Mouse (Mus musculus) limb, embryonic 15.5 days (tissue): ENCODE results near the gene Agbl4. TPM values are rescaled to one million over a fixed set of nuclear protein-coding genes. Genes with fewer than 3 reads are reported as not detected.

ENCODE experiments used
- ATAC-seq: fragments of 200-750 bp; cut with Nextera tagmentation; 2 replicates; pipeline ENCODE4 v1.8.0; 2017; ENCODE audit warnings: low read depth, moderate TSS enrichment; ENCODE audit not compliant: insufficient number of reproducible peaks, low FRiP score, low TSS enrichment
- H3K27ac ChIP-seq: fragments of 300-500 bp; sonication (generic); 2 replicates; pipeline ENCODE4 v1.5.1; 2015; ENCODE audit warnings: moderate library complexity, mild to moderate bottlenecking, inconsistent platforms
- H3K27me3 ChIP-seq: fragments of 300-500 bp; sonication (generic); 2 replicates; pipeline ENCODE4 v1.6.1; 2015; ENCODE audit warnings: inconsistent platforms
- H3K36me3 ChIP-seq: fragments of 300-500 bp; sonication (generic); 2 replicates; pipeline ENCODE4 v1.6.1; 2015; ENCODE audit warnings: inconsistent platforms
- H3K4me1 ChIP-seq: fragments of 300-500 bp; sonication (generic); 2 replicates; pipeline ENCODE4 v1.6.1; 2015; ENCODE audit warnings: inconsistent platforms
- H3K4me2 ChIP-seq: fragments of 300-500 bp; sonication (generic); 2 replicates; pipeline ENCODE4 v1.6.1; 2015; ENCODE audit warnings: mild to moderate bottlenecking, inconsistent platforms
- H3K4me3 ChIP-seq: fragments of 300-500 bp; sonication (generic); 2 replicates; pipeline ENCODE4 v1.5.1; 2015; ENCODE audit warnings: mild to moderate bottlenecking, inconsistent platforms
- H3K9ac ChIP-seq: fragments of 300-500 bp; sonication (generic); 2 replicates; pipeline ENCODE4 v1.6.1; 2015; ENCODE audit warnings: inconsistent platforms
- H3K9me3 ChIP-seq: fragments of 300-500 bp; sonication (generic); 2 replicates; pipeline ENCODE4 v1.6.1; 2016; ENCODE audit warnings: inconsistent platforms
- WGBS: fragments of 180-500 bp; shearing (Covaris S2); methylation state at CpG from one replicate; pipeline ENCODE4 v1.1.7; 2015; 5-methylcytosine and 5-hydroxymethylcytosine counted together
- polyA plus RNA-seq: library from polyadenylated mRNA; unstranded; fragments of >200 nt; fragmentation: Nextera tagmentation; extraction: Ambion mirVana; gene quantifications from 2 replicates; pipeline ENCODE4 v1.2.1, GENCODE M21; 2015

The Agbl4 gene
- polyA plus RNA-seq, 1 experiment from 2014 or later: 0.17 TPM

GRCm38 (mm10) chr4:111517063-111517792 lies 1119.8 kb downstream of the Agbl4 start:
- ATAC-seq: no peak
- 66% methylated on average over 4 of the region's 4 CpGs for WGBS
- Histone ChIP-seq H3K9me3 (no peaks in the 10 kb centered on the region), H3K4me3 (no peak overlapping the region), H3K27ac (no peak overlapping the region), H3K9ac (no peak overlapping the region), H3K4me2 (no peak overlapping the region), H3K4me1 (peaks cover 8% of the 10 kb centered on the region), H3K27me3 (no peaks in the 10 kb centered on the region), H3K36me3 (no peaks in the 10 kb centered on the region)

GRCm38 (mm10) chr4:111518191-111518590 lies 1120.7 kb downstream of the Agbl4 start:
- peaks cover 8% of the 10 kb centered on the region for H3K4me1 ChIP-seq
- 77% methylated on average over 4 of the region's 4 CpGs for WGBS
- no peak overlapping the region for H3K9ac ChIP-seq
- H3K9me3 ChIP-seq: no peaks in the 10 kb centered on the region
- no peak overlapping the region for H3K4me2 ChIP-seq
- H3K27ac ChIP-seq: no peak overlapping the region
- no peaks in the 10 kb centered on the region for H3K27me3 ChIP-seq
- H3K36me3 ChIP-seq: no peaks in the 10 kb centered on the region
- H3K4me3 ChIP-seq: no peak overlapping the region
- ATAC-seq: no peak

- Histone ChIP-seq H3K27ac (no peak overlapping the region), H3K4me1 (peaks cover 8% of the 10 kb centered on the region), H3K36me3 (no peaks in the 10 kb centered on the region), H3K27me3 (no peaks in the 10 kb centered on the region), H3K4me3 (no peak overlapping the region), H3K9me3 (no peaks in the 10 kb centered on the region), H3K4me2 (no peak overlapping the region), H3K9ac (no peak overlapping the region)
- 71% methylated on average over 3 of the region's 3 CpGs for WGBS
- ATAC-seq: no peak
Measured at GRCm38 (mm10) chr4:111519267-111519666, 1121.8 kb downstream of the Agbl4 start.

GRCm38 (mm10) chr4:111520006-111520405 lies 1122.5 kb downstream of the Agbl4 start:
- Histone ChIP-seq H3K4me1 (peaks cover 4% of the 10 kb centered on the region), H3K9me3 (no peaks in the 10 kb centered on the region), H3K36me3 (no peaks in the 10 kb centered on the region), H3K9ac (no peak overlapping the region), H3K27ac (no peak overlapping the region), H3K4me3 (no peak overlapping the region), H3K27me3 (no peaks in the 10 kb centered on the region), H3K4me2 (no peak overlapping the region)
- 79% methylated on average over 2 of the region's 2 CpGs for WGBS
- no peak for ATAC-seq

GRCm38 (mm10) chr4:111522974-111523373 lies 1125.5 kb downstream of the Agbl4 start:
- Histone ChIP-seq H3K4me2 (no peak overlapping the region), H3K9me3 (no peaks in the 10 kb centered on the region), H3K4me1 (no peaks in the 10 kb centered on the region), H3K9ac (no peak overlapping the region), H3K4me3 (no peak overlapping the region), H3K27me3 (no peaks in the 10 kb centered on the region), H3K36me3 (no peaks in the 10 kb centered on the region), H3K27ac (no peak overlapping the region)
- ATAC-seq: no peak
- 37% methylated on average over 2 of the region's 2 CpGs for WGBS

GRCm38 (mm10) chr4:111528961-111529360 lies 1131.5 kb downstream of the Agbl4 start:
- no peak overlapping the region for H3K4me2 ChIP-seq
- ATAC-seq: no peak
- H3K36me3 ChIP-seq: no peaks in the 10 kb centered on the region
- 82% methylated on average over 6 of the region's 6 CpGs for WGBS
- no peaks in the 10 kb centered on the region for H3K9me3 ChIP-seq
- H3K4me3 ChIP-seq: no peak overlapping the region
- no peaks in the 10 kb centered on the region for H3K4me1 ChIP-seq
- no peak overlapping the region for H3K27ac ChIP-seq
- no peaks in the 10 kb centered on the region for H3K27me3 ChIP-seq
- no peak overlapping the region for H3K9ac ChIP-seq

GRCm38 (mm10) chr4:111529996-111530395 lies 1132.5 kb downstream of the Agbl4 start:
- Histone ChIP-seq H3K4me1 (no peaks in the 10 kb centered on the region), H3K27me3 (no peaks in the 10 kb centered on the region), H3K9ac (no peak overlapping the region), H3K27ac (no peak overlapping the region), H3K4me3 (no peak overlapping the region), H3K9me3 (no peaks in the 10 kb centered on the region), H3K4me2 (no peak overlapping the region), H3K36me3 (no peaks in the 10 kb centered on the region)
- no peak for ATAC-seq
- WGBS: 81% methylated on average over 4 of the region's 4 CpGs

DNA sequence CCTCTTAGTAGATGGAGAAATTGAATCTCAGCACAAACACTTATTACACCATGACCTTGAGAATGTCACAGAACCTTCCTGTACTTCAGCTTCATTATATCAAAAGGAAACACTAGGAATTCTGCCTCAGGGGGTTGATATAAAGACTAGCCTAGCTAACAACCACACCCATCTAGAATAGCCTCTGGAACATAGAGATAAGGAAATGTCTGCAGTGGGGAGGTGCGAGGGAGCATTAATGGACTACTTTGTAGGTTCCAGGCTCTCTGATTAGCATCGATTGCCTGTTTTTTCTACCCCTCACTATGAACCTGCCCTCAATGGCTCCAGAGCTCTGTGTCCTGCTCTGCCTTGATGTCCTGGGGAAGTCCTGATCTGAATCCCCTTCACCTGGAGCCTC lies 1133.1 kb downstream of the Agbl4 start:
- Histone ChIP-seq H3K27ac (no peak overlapping the region), H3K36me3 (no peaks in the 10 kb centered on the region), H3K27me3 (no peaks in the 10 kb centered on the region), H3K4me1 (no peaks in the 10 kb centered on the region), H3K4me2 (no peak overlapping the region), H3K9ac (no peak overlapping the region), H3K4me3 (no peak overlapping the region), H3K9me3 (no peaks in the 10 kb centered on the region)
- ATAC-seq: no peak
- WGBS: 89% methylated on average over 2 of the region's 2 CpGs

- Histone ChIP-seq H3K9me3 (no peaks in the 10 kb centered on the region), H3K9ac (no peak overlapping the region), H3K27me3 (no peaks in the 10 kb centered on the region; the same call in 1 of the 2 replicates), H3K27ac (no peak overlapping the region), H3K4me1 (no peaks in the 10 kb centered on the region), H3K4me3 (no peak overlapping the region), H3K36me3 (no peaks in the 10 kb centered on the region), H3K4me2 (no peak overlapping the region)
- WGBS: 79% methylated on average over 2 of the region's 2 CpGs
- no peak for ATAC-seq
Measured at GRCm38 (mm10) chr4:111544684-111545083, 1147.2 kb downstream of the Agbl4 start.

DNA sequence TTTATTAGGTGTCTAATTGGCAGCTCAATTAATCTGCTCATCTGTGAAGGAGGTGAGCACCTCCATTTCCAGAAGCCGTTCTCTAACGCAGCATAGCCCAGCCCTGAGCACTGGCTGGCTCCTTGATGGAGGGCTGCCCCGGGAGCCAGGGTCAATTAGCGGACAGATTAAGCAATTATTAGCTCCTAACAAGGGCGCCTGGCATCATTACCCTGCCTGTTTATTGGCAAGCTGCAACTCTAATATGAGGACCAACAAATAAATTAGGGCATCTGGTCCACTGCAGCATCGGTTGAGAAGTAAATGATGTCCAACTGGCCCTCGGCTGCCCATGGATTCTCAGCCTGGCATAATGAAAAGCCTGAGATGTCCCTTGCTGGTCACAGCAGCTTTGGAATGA lies 1148.5 kb downstream of the Agbl4 start:
- no peaks in the 10 kb centered on the region for H3K4me1 ChIP-seq
- no peak overlapping the region for H3K4me2 ChIP-seq
- H3K27ac ChIP-seq: no peak overlapping the region
- H3K36me3 ChIP-seq: no peaks in the 10 kb centered on the region
- no peaks in the 10 kb centered on the region; the same call in 1 of the 2 replicates for H3K27me3 ChIP-seq
- H3K9me3 ChIP-seq: no peaks in the 10 kb centered on the region
- no peak overlapping the region for H3K9ac ChIP-seq
- ATAC-seq: no peak
- WGBS: 34% methylated on average over 7 of the region's 7 CpGs
- no peak overlapping the region for H3K4me3 ChIP-seq

- ATAC-seq: no peak
- no peak overlapping the region for H3K9ac ChIP-seq
- H3K9me3 ChIP-seq: no peaks in the 10 kb centered on the region
- no peaks in the 10 kb centered on the region for H3K4me1 ChIP-seq
- no peak overlapping the region for H3K27ac ChIP-seq
- H3K4me3 ChIP-seq: no peak overlapping the region
- no peaks in the 10 kb centered on the region for H3K27me3 ChIP-seq
- no peak overlapping the region for H3K4me2 ChIP-seq
- WGBS: 68% methylated on average over 2 of the region's 2 CpGs
- no peaks in the 10 kb centered on the region for H3K36me3 ChIP-seq
Measured at GRCm38 (mm10) chr4:111555426-111555825, 1158.0 kb downstream of the Agbl4 start.

DNA sequence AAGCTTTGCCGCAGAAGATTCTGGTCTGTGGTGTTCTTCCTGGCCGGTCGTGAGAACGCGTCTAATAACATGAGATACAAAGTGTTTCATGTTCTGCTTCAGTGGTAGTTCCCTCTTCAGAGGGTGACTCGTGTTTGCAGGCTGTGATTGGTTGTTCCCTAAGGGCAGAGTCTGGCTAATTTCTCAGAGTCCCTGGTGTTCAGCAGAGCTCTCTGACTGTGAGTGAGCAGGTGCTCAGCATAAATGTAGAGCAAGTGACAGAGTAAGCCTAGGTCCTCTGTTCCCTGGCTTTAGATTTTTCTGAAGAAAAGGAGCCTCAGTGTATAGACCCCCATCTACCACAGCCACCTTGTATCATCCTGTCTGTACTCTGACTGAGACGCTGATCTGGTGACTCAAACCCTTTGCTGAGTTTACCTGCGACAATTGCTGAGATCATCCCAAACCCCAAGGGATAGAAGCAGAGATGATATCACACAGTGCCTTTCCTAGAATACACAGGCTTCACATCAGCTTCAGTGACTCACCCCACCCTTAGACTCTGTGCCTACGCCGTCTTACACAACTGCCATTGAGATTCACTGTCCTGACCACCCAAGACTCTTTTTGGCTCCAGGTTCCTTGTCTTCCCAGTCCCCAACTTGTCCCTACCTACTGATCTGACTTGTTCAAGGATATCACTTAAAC lies 1179.8 kb downstream of the Agbl4 start:
- Histone ChIP-seq H3K9ac (no peak overlapping the region), H3K4me3 (no peak overlapping the region), H3K36me3 (no peaks in the 10 kb centered on the region), H3K4me2 (no peak overlapping the region), H3K9me3 (no peaks in the 10 kb centered on the region), H3K4me1 (no peaks in the 10 kb centered on the region), H3K27me3 (no peaks in the 10 kb centered on the region), H3K27ac (no peak overlapping the region)
- WGBS: 80% methylated on average over 10 of the region's 10 CpGs
- ATAC-seq: no peak
